Mouse (Mus musculus) thymus, postnatal 10 days (tissue): ENCODE data around the gene Mup13.
"Not testable (repeated sequence)": the region's sequence is repeated elsewhere in the genome, so short reads cannot be mapped to it uniquely, and the experiment has no call there.

ENCODE experiments used
- DNase-seq, 2 experiments: peaks; one replicate each; pipeline ENCODE4 v3.0.0; 2021; ENCODE audit warnings: low spot score in 2 of 2

The Mup13 gene

DNA sequence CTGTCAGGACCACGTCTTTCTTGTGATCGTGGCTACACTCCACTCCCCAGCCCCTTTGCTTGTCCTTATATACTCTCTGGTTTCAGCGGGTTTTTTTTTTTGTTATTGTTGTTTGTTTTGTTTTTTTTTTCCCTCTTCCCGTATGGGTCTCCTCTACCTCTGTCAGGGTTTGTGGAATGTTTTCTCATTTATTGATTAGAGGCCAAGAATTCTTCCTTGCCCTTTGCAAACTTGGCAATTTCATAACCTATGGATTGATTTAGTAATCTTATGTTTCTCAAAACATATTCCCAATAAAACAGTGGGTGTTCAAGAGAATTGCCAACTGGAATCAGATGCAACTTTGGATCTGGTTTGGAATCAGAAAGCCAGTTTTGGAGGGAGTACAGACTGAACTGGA is at the start of gene Mup13:
Gene Mup13, minus strand, starts transcription at position 101 of the 400 bp plus-strand sequence.
- DNase-seq: not testable (repeated sequence)
